Mouse (Mus musculus) spleen, adult 2 months (tissue): ENCODE measurements around the gene Ppm1b.

Source experiments
- CTCF ChIP-seq: fragments of 200-500 bp; IDR thresholded peaks from 2 replicates; pipeline ENCODE4 v1.5.1; 2011; ENCODE audit warnings: mild to moderate bottlenecking, inconsistent platforms; ENCODE audit not compliant: insufficient read depth, insufficient read length, insufficient replicate concordance; ENCODE audit errors: extremely low read depth
- POLR2A ChIP-seq: fragments of 200-500 bp; IDR thresholded peaks from 2 replicates; pipeline ENCODE4 v1.6.1; 2011; ENCODE audit warnings: low read depth, low read length, inconsistent platforms

DNA sequence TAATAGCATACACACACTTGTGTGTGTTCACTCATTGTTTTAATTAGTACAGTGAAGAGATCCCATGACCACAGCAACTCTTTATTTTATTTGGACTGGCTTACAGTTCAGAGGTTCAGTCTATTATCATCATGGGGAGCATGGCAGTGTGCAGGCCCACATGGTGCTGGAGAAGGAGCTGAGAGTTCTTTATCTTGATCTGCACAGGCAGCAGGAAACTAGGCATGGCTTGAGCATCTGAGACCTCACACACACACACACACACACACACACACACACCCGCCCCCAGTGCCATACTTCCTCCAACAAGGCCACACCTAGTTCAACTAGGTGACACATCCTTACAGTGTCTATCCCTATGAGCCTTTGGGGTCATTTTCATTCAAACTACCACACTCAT, 41.1 kb downstream of the Ppm1b start:
- TF ChIP-seq CTCF, result no peak
- TF ChIP-seq POLR2A, result no peak
